Mouse (Mus musculus): Measurements from ENCODE around the gene E130114P18Rik. TPM values are rescaled to one million over a fixed set of nuclear protein-coding genes. Genes with fewer than 3 reads are reported as not detected.

E130114P18Rik gene
- polyA plus RNA-seq, 1 experiment from 2014 or later: 11.6 TPM

DNA sequence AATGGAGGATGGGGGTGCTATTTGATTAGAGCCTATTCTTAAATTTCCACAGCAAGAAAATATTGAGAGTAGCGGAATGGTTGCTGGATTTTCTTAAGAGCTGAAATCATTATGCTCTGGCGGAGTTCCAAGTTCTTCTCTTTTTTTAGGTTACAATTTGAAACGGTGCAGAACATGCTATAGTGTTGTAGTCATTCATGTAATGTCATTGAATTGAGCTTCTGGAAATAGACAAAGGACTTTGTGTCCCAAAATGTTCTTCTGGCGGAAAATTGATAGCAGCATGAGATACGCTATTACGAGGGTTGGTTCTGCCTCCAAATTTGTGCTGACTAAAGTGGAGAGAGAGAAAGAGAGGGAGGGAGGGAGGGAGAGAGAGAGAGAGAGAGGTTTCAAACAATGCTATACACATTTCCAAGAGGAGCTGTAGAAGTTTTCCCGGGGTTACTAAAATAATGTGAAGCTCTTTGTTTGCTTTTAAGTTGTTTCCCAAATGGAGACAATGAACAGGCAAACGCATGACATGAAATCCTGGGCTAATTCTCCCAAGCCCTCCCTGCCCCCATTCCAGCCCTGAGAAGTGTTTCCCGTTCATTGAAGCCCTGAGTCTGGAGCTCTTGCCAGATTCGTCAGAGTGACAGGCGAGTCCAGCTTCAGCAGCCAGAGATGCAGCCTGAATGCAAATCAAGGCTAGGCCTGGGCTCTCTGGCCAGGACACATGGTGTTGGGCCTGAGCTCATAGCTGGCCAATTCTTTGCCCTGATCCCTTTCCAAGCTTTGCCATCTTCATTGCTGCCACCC, 128.9 kb downstream of the E130114P18Rik start:
- peak; percentile 92 for ATAC-seq
- Histone ChIP-seq H3K9ac (ENCODE audit: low read depth, low read length) (no peak overlapping the region), H3K27ac (ENCODE audit: low read length) (peak overlapping the region; percentile 28), H3K9me3 (replicated peaks; ENCODE audit: control insufficient read depth, low read length, poor library complexity, severe bottlenecking) (no peaks in the 10 kb centered on the region), H3K4me1 (ENCODE audit: control insufficient read depth, insufficient read depth, low read length) (peaks cover 14% of the 10 kb centered on the region), H3K4me3 (ENCODE audit: low read depth, low read length) (no peak overlapping the region), H3K36me3 (ENCODE audit: control insufficient read depth, insufficient read depth, low read length) (no peaks in the 10 kb centered on the region), H3K27me3 (ENCODE audit: control insufficient read depth, insufficient read depth, low read depth, low read length) (no peaks in the 10 kb centered on the region), H3K4me2 (ENCODE audit: low read length) (peak overlapping the region; percentile 33)
- WGBS: 7% methylated on average over 11 of the region's 11 CpGs

GRCm38 (mm10) chr4:97648436-97648707, 129.5 kb downstream of the E130114P18Rik start:
- Histone ChIP-seq H3K4me1 (ENCODE audit: control insufficient read depth, insufficient read depth, low read length) (peaks cover 14% of the 10 kb centered on the region), H3K9ac (ENCODE audit: low read depth, low read length) (no peak overlapping the region), H3K36me3 (ENCODE audit: control insufficient read depth, insufficient read depth, low read length) (no peaks in the 10 kb centered on the region), H3K27ac (ENCODE audit: low read length) (peak overlapping the region; percentile 47), H3K9me3 (replicated peaks; ENCODE audit: control insufficient read depth, low read length, poor library complexity, severe bottlenecking) (no peaks in the 10 kb centered on the region), H3K27me3 (ENCODE audit: control insufficient read depth, insufficient read depth, low read depth, low read length) (no peaks in the 10 kb centered on the region), H3K4me2 (ENCODE audit: low read length) (no peak overlapping the region), H3K4me3 (ENCODE audit: low read depth, low read length) (no peak overlapping the region)
- 52% methylated on average over 2 of the region's 2 CpGs for WGBS
- ATAC-seq: no peak

DNA sequence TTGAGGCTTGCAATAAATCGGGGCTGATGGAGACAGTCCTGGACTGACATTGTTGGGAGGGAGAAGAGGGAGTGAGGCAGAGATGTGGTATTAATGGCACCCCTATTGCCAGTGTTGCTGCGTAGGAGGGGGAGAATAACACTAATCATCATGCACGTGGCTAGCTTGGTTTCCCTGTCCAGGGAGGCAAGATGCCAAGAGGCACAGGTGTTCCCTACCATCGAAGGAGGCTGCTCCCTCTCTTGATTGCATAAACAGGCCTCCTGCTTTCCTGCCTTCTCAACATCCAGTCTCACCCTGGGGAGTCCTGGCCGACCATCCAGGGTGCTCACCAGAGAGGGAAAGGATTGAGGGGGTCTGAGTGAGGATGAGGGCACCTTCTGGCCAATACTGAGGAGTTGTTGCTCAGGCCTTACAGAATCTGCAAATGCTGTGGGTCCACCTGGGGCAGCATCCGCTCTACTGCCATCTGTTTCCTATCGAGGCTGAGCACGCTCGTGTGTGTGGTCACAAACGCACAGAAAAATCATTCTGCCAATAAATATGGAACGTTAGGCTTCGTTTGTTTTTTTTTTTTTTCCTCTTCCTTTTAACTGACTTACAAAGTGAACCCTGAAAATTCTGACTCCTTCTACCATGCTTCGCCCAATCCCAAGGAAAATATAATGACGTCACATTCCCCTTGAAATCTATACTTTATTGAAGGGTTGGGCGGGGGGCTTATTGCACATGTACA, 130.0 kb downstream of the E130114P18Rik start:
- Histone ChIP-seq H3K36me3 (ENCODE audit: control insufficient read depth, insufficient read depth, low read length) (no peaks in the 10 kb centered on the region), H3K4me2 (ENCODE audit: low read length) (no peak overlapping the region), H3K4me3 (ENCODE audit: low read depth, low read length) (no peak overlapping the region), H3K27ac (ENCODE audit: low read length) (peak overlapping the region; percentile 47), H3K4me1 (ENCODE audit: control insufficient read depth, insufficient read depth, low read length) (peaks cover 14% of the 10 kb centered on the region), H3K27me3 (ENCODE audit: control insufficient read depth, insufficient read depth, low read depth, low read length) (no peaks in the 10 kb centered on the region), H3K9me3 (replicated peaks; ENCODE audit: control insufficient read depth, low read length, poor library complexity, severe bottlenecking) (no peaks in the 10 kb centered on the region), H3K9ac (ENCODE audit: low read depth, low read length) (no peak overlapping the region)
- 56% methylated on average over 15 of the region's 15 CpGs for WGBS
- peak; percentile 63 for ATAC-seq

DNA sequence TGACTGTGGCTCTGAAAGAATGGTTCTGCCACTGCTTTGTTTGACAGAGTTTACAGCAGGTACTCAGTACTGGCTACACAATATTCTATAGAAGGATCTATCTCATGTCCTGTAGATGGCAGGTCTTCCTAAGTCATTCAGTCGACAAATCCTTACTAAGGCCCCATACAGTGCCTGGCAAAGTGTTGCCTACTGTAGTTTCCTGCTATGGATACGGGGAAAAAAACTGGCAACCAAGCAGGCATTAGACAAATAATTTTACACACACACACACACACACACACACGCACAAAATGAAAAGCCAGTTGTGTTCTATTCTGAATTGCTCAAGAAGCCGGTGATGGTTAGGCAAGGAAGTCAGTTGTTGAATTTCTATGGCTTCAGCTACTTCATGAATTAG, 130.6 kb downstream of the E130114P18Rik start:
- Histone ChIP-seq H3K9me3 (replicated peaks; ENCODE audit: control insufficient read depth, low read length, poor library complexity, severe bottlenecking) (no peaks in the 10 kb centered on the region), H3K4me3 (ENCODE audit: low read depth, low read length) (no peak overlapping the region), H3K4me2 (ENCODE audit: low read length) (no peak overlapping the region), H3K36me3 (ENCODE audit: control insufficient read depth, insufficient read depth, low read length) (no peaks in the 10 kb centered on the region), H3K4me1 (ENCODE audit: control insufficient read depth, insufficient read depth, low read length) (peaks cover 14% of the 10 kb centered on the region), H3K27ac (ENCODE audit: low read length) (no peak overlapping the region; the same call in 1 of the 2 replicates), H3K9ac (ENCODE audit: low read depth, low read length) (no peak overlapping the region), H3K27me3 (ENCODE audit: control insufficient read depth, insufficient read depth, low read depth, low read length) (no peaks in the 10 kb centered on the region)
- WGBS: 75% methylated on average over 4 of the region's 4 CpGs
- no peak for ATAC-seq

DNA sequence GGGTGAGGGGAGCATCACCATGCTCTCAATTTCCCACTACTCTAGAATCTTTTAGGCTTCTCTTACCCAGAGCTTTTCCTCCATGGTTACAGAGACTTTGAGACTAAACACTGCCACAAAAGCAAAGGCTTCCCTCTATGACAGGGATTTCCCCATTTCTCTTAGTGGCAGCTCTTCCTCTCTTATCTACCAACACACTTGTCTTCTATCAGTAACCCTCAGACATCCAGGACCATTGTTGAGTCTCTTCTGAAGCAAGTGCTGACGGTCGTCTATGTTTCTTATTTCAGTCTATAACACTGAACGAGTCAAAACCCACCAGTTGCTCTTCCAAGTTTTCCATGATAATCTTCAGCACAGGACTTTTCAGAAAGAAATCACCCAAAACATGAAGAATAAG, 137.5 kb downstream of the E130114P18Rik start:
- Histone ChIP-seq H3K4me3 (ENCODE audit: low read depth, low read length) (no peak overlapping the region), H3K4me2 (ENCODE audit: low read length) (no peak overlapping the region), H3K27me3 (ENCODE audit: control insufficient read depth, insufficient read depth, low read depth, low read length) (no peaks in the 10 kb centered on the region), H3K9me3 (replicated peaks; ENCODE audit: control insufficient read depth, low read length, poor library complexity, severe bottlenecking) (no peaks in the 10 kb centered on the region), H3K9ac (ENCODE audit: low read depth, low read length) (no peak overlapping the region), H3K4me1 (ENCODE audit: control insufficient read depth, insufficient read depth, low read length) (peaks cover 1% of the 10 kb centered on the region; the same call in 1 of the 2 replicates), H3K27ac (ENCODE audit: low read length) (no peak overlapping the region), H3K36me3 (ENCODE audit: control insufficient read depth, insufficient read depth, low read length) (no peaks in the 10 kb centered on the region)
- no peak for ATAC-seq
- 93% methylated on average over 3 of the region's 3 CpGs for WGBS

DNA sequence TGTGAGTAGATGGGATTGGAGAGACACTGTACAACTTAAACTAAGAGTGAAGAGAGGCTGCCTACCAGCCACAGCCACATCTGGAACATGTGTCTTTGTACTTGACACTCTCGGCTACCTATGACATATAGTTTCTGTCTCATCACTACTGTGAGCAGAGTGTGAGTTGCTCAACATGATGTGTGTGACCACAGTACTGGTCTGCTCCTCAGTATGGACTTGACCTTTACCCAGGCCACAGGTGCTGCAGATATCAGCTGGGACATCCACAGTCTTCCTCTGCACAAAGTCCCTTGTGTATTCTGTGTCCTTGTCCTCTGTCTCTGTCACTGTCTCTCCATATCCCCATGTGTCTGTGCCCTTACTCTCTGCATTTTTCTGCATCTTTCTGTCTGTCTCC, 141.3 kb downstream of the E130114P18Rik start:
- no peaks in the 10 kb centered on the region for H3K9me3 ChIP-seq (replicated peaks; ENCODE audit: control insufficient read depth, low read length, poor library complexity, severe bottlenecking)
- H3K4me2 ChIP-seq (ENCODE audit: low read length): no peak overlapping the region
- ATAC-seq: no peak
- H3K36me3 ChIP-seq (ENCODE audit: control insufficient read depth, insufficient read depth, low read length): no peaks in the 10 kb centered on the region
- H3K4me3 ChIP-seq (ENCODE audit: low read depth, low read length): no peak overlapping the region
- no peaks in the 10 kb centered on the region for H3K27me3 ChIP-seq (ENCODE audit: control insufficient read depth, insufficient read depth, low read depth, low read length)
- H3K9ac ChIP-seq (ENCODE audit: low read depth, low read length): no peak overlapping the region
- 100% methylated on average over 1 of the region's 1 CpGs for WGBS
- H3K27ac ChIP-seq (ENCODE audit: low read length): no peak overlapping the region
- peaks cover 3% of the 10 kb centered on the region; the same call in 1 of the 2 replicates for H3K4me1 ChIP-seq (ENCODE audit: control insufficient read depth, insufficient read depth, low read length)

GRCm38 (mm10) chr4:97635757-97636292, 142.1 kb downstream of the E130114P18Rik start:
- no peak overlapping the region for H3K4me3 ChIP-seq (ENCODE audit: low read depth, low read length)
- WGBS: 59% methylated on average over 1 of the region's 1 CpGs
- H3K36me3 ChIP-seq (ENCODE audit: control insufficient read depth, insufficient read depth, low read length): no peaks in the 10 kb centered on the region
- H3K9me3 ChIP-seq (replicated peaks; ENCODE audit: control insufficient read depth, low read length, poor library complexity, severe bottlenecking): no peaks in the 10 kb centered on the region
- no peak overlapping the region for H3K9ac ChIP-seq (ENCODE audit: low read depth, low read length)
- H3K27me3 ChIP-seq (ENCODE audit: control insufficient read depth, insufficient read depth, low read depth, low read length): no peaks in the 10 kb centered on the region
- H3K4me2 ChIP-seq (ENCODE audit: low read length): no peak overlapping the region
- no peak for ATAC-seq
- H3K4me1 ChIP-seq (ENCODE audit: control insufficient read depth, insufficient read depth, low read length): peaks cover 3% of the 10 kb centered on the region; the same call in 1 of the 2 replicates
- H3K27ac ChIP-seq (ENCODE audit: low read length): no peak overlapping the region

DNA sequence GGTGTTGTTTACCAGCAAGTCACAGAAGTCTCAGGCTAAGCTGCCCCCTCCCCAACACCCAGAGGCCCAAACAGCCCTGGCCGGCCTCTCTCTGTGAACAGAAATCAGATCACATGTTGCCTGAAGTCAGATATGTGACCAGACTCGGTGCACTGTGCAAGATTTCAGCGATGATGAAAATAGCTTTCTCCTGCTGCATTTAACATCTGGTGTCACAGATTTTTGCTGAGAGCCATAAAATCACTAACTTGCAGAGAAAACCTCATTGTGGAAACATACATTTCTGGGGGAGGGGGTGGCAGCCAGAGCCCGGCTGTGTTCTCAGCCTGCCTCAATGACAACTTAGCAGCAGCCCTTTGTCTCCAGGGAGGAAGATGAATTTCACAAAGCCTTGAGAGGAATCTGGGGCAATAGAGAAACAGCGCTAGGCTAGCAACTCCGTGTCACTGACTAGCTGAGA, 142.6 kb downstream of the E130114P18Rik start:
- Histone ChIP-seq H3K9ac (ENCODE audit: low read depth, low read length) (no peak overlapping the region), H3K4me1 (ENCODE audit: control insufficient read depth, insufficient read depth, low read length) (peaks cover 3% of the 10 kb centered on the region; the same call in 1 of the 2 replicates), H3K36me3 (ENCODE audit: control insufficient read depth, insufficient read depth, low read length) (no peaks in the 10 kb centered on the region), H3K9me3 (replicated peaks; ENCODE audit: control insufficient read depth, low read length, poor library complexity, severe bottlenecking) (no peaks in the 10 kb centered on the region), H3K27me3 (ENCODE audit: control insufficient read depth, insufficient read depth, low read depth, low read length) (no peaks in the 10 kb centered on the region), H3K4me3 (ENCODE audit: low read depth, low read length) (no peak overlapping the region), H3K27ac (ENCODE audit: low read length) (no peak overlapping the region), H3K4me2 (ENCODE audit: low read length) (no peak overlapping the region)
- ATAC-seq: peak; percentile 61; the same call in 1 of the 2 replicates
- WGBS: 24% methylated on average over 6 of the region's 6 CpGs

Measured in midbrain, embryonic 16.5 days (tissue).